Mouse (Mus musculus) thymus, adult 2 months (tissue): ENCODE measurements around the gene Ptges2. TPM values are rescaled to one million over a fixed set of nuclear protein-coding genes. Genes with fewer than 3 reads are reported as not detected.

ENCODE experiments used
- DNase-seq: peaks from one replicate; pipeline ENCODE4 v3.0.0; 2021
- H3K27ac ChIP-seq: fragments of 200-500 bp; 2 replicates; pipeline ENCODE4 v1.5.1; 2012; ENCODE audit warnings: low read length, control low read depth; ENCODE audit not compliant: control insufficient read depth, insufficient read depth
- H3K27me3 ChIP-seq: fragments of 200-500 bp; 2 replicates; pipeline ENCODE4 v1.6.1; 2012; ENCODE audit warnings: mild to moderate bottlenecking, low read length, moderate library complexity, mixed read lengths; ENCODE audit not compliant: control insufficient read depth, insufficient read depth
- H3K36me3 ChIP-seq: fragments of 200-500 bp; 2 replicates; pipeline ENCODE4 v1.6.1; 2012; ENCODE audit warnings: mild to moderate bottlenecking, low read length, moderate library complexity; ENCODE audit not compliant: control insufficient read depth, insufficient read depth
- H3K4me1 ChIP-seq: fragments of 200-500 bp; replicated peaks from 2 replicates; pipeline ENCODE4 v1.6.1; 2012; ENCODE audit warnings: low read length; ENCODE audit not compliant: control insufficient read depth, insufficient read depth
- H3K4me3 ChIP-seq: fragments of 200-500 bp; 2 replicates; pipeline ENCODE4 v1.5.1; 2012; ENCODE audit warnings: mild to moderate bottlenecking, low read length, control low read depth, moderate library complexity; ENCODE audit not compliant: control insufficient read depth, insufficient read depth
- CTCF ChIP-seq: fragments of 200-500 bp; IDR thresholded peaks from 2 replicates; pipeline ENCODE4 v1.5.1; 2012; ENCODE audit warnings: mild to moderate bottlenecking, control low read depth, low read length, moderate library complexity, borderline replicate concordance; ENCODE audit not compliant: control insufficient read depth, poor library complexity, insufficient read depth; ENCODE audit errors: extremely low read depth
- POLR2A ChIP-seq: fragments of 200-500 bp; IDR thresholded peaks from 2 replicates; pipeline ENCODE4 v1.6.1; 2012; ENCODE audit warnings: mild to moderate bottlenecking, low read length, control low read depth, moderate library complexity; ENCODE audit not compliant: control insufficient read depth, poor library complexity, insufficient read depth; ENCODE audit errors: extremely low read depth
- WGBS: fragments of 180-500 bp; shearing (Covaris S2); methylation state at CpG from one replicate; pipeline ENCODE4 v1.1.7; 2018; 5-methylcytosine and 5-hydroxymethylcytosine counted together
- polyA plus RNA-seq: library from polyadenylated mRNA; depleted of rRNA; stranded (reverse); fragments of >200 nt; gene quantifications from 2 replicates; pipeline ENCODE4 v1.2.3, GENCODE M21; 2012

Gene Ptges2
- polyA plus RNA-seq, 1 experiment: 24.7 TPM

DNA sequence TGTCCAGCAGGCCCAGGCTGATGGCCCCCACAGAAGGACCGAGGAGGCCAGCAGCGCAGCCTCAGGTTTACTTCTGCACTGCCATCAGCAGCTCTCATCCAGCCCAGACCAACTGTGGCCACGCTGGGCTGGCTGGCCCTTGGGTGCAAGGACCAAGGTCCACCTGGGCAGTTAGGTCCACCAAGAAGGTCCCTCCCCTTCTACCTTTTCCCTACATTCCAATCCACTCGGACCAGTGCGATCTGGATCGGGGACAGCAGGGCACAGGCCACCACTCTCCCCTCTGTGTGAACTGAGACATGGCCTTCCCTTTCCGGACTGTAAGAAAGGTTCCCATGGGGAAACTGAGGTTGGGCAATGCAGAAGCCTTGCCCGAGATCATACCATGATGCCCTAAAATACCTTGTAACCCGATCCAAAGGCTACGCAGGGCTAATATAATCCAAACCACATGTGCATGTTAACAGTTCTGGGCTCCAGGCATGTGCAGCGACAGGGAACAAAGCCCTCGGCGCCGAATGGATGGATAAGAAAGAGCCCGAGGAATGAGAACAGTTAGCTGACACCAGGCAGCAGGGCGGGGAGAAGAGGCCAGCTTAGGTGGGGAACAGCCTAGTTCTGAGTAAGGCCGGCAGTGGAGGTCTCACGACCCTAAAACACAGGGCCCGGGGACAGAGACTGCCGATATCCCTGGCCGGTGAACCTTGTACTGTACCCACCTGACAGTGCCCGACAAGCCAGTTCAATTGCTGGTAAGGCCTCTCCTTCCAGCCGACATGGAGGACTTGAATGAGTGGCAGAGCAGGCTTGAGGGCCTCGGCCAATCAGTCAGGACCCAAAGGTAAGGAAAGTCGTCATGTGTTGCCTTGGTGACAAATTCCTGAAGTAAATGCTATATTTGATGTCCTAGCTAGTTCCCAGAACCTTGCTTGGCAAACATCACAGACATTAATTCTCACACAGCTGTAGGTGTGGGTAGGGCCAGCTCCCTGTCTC lies 13.0 kb downstream of the Ptges2 start:
- no peak overlapping the region for H3K27ac ChIP-seq
- WGBS: 92% methylated on average over 25 of the region's 25 CpGs
- no peak for DNase-seq
- no peaks in the 10 kb centered on the region for H3K27me3 ChIP-seq
- no peak for TF ChIP-seq CTCF
- no peak for TF ChIP-seq POLR2A
- H3K4me3 ChIP-seq: no peak overlapping the region
- 0 out of 2 replicates have a peak, but pooled peaks cover 2% of the 10 kb centered on the region for H3K4me1 ChIP-seq
- H3K36me3 ChIP-seq: no peaks in the 10 kb centered on the region

DNA sequence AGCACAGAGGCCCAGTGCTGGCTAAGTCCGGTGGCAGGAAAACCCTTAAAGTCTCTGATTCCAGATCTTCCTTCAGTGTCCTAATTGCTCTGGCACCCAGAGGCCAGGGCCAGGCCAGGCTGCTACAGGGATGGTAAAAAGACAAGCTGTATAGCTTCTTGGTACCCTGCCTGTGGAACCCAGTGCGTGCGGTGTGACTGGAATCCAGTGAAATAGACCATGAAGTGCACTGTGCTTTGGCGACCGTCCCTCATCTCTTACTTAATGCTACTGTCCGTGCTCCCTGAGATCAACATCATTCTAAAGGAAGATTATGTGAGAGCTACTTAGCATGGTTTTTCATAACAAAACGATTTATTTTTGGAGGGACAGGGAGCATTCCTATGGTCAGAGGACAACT lies 15.7 kb downstream of the Ptges2 start:
- H3K27ac ChIP-seq: no peak overlapping the region
- peaks cover 15% of the 10 kb centered on the region for H3K36me3 ChIP-seq
- TF ChIP-seq CTCF (no peak), POLR2A (no peak)
- 0 out of 2 replicates have a peak, but pooled peaks cover 2% of the 10 kb centered on the region for H3K4me1 ChIP-seq
- 89% methylated on average over 7 of the region's 7 CpGs for WGBS
- H3K27me3 ChIP-seq: no peaks in the 10 kb centered on the region
- DNase-seq: no peak
- no peak overlapping the region for H3K4me3 ChIP-seq

DNA sequence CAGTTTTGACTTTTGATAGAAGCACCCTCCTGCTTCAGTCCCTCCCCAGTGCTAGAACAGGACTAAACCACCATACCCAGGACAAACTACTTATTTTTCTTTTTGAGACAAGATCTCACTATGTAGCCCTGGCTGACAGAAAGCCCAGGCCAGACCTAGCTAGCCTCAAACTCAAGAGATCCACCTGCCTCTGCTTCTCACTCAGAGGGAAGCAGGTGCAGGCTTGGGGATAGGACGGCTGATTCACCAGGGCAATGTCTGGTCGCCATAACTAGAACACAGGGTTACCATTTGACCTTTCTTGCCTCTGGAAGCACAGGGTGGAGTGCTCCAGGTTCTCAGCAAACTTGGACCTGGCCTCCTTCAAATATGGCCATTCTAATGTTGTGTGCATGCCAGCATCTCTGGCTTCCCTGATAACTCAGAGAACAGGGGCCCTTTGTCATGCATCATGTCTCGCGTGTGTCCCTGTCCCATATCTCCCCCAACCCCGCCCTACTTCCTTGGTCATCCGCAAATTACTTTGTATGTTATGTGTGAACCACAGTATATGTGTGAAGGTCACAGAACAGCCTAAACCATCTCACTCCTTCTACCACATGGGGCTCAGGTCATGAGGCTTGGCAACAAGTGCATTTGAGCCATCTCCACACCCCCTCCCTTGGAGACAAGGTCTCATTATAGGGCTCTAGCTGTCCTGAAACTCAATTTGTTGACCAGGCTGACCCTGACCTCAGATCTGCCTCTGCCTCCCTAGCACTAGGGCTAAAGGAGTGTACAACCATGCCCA lies 17.2 kb downstream of the Ptges2 start:
- DNase-seq: no peak
- Histone ChIP-seq H3K4me3 (no peak overlapping the region), H3K27ac (no peak overlapping the region), H3K27me3 (no peaks in the 10 kb centered on the region), H3K36me3 (peaks cover 30% of the 10 kb centered on the region), H3K4me1 (0 out of 2 replicates have a peak, but pooled peaks cover 2% of the 10 kb centered on the region)
- TF ChIP-seq CTCF (no peak), POLR2A (no peak)
- WGBS: 95% methylated on average over 6 of the region's 6 CpGs

DNA sequence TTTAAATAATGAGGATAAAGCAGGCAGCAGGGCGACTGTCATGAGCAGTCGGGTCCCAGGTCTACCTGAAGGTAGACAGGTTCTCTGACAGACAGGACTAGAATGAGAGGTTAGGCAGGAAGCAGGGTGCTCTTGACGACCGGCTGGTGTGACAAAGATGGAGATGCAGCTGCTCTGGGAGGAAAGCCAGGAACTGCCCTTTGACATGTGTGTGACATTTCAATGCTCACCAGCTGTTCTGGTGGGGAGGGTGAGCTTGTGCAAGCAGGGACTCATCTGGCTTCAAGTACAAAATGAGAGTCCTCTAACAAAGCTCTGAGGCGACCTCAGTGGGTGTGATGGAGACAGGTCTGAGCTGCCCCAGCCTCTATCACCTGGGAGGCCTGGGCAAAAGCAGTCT lies 18.2 kb downstream of the Ptges2 start:
- Histone ChIP-seq H3K36me3 (peaks cover 40% of the 10 kb centered on the region), H3K27ac (no peak overlapping the region), H3K27me3 (no peaks in the 10 kb centered on the region), H3K4me3 (no peak overlapping the region), H3K4me1 (0 out of 2 replicates have a peak, but pooled peaks cover 2% of the 10 kb centered on the region)
- whole genome bisulfite sequencing: 83% methylated on average over 5 of the region's 5 CpGs
- TF ChIP-seq CTCF: no peak
- TF ChIP-seq POLR2A: no peak
- no peak for DNase-seq

DNA sequence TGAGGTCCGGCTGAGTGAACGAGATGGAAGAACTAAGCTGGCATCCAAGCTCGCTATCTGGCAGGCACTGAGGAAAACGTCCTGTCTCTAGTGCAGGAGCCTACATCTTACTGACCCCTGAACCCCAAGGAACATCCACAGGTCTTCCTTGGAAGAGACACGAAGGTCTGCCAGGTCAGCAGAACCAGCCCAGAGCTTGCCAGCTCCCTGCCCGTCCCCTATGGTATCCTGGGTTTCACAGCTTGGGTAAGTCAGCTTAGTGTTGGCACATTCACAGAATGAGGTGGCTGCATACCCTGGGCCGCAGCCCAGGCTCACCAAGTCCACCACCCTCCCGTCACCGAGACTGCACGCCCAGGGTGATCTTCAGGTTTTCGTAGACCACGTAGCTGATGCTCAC lies 20.1 kb downstream of the Ptges2 start:
- H3K4me3 ChIP-seq: no peak overlapping the region
- 98% methylated on average over 12 of the region's 12 CpGs for WGBS
- H3K4me1 ChIP-seq: 0 out of 2 replicates have a peak, but pooled peaks cover 2% of the 10 kb centered on the region
- peaks cover 53% of the 10 kb centered on the region for H3K36me3 ChIP-seq
- H3K27ac ChIP-seq: no peak overlapping the region
- no peaks in the 10 kb centered on the region for H3K27me3 ChIP-seq
- DNase-seq: no peak
- TF ChIP-seq POLR2A (no peak), CTCF (no peak)

DNA sequence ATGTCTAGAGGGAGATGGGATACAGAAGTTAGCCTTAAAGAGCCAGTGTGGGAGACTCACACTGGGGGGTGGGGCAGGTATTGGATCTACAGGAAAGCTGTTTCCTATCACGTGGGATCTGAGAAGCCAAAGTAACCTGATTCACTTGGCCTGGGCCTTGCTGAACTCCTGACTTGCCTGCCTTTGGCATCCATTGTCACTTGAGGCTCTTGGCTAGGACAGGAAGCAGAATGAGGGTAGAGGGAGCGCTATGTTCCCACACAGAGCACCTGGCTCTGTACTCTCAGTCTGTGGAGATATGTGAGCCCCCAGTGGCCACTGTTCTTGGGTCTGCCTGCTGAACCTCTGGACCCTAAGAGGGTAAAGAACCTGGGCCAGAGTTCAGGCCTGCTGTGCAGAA lies 20.9 kb downstream of the Ptges2 start:
- 85% methylated on average over 2 of the region's 2 CpGs for whole genome bisulfite sequencing
- Histone ChIP-seq H3K27ac (no peak overlapping the region), H3K36me3 (peaks cover 53% of the 10 kb centered on the region)

More for the DNA sequence above, 20.9 kb downstream of the Ptges2 start:
- Histone ChIP-seq H3K4me3 (no peak overlapping the region), H3K4me1 (no peaks in the 10 kb centered on the region), H3K27me3 (no peaks in the 10 kb centered on the region)
- no peak for TF ChIP-seq CTCF
- no peak for TF ChIP-seq POLR2A
- DNase-seq: no peak
